Mouse (Mus musculus): ENCODE data around the gene Astn1.

DNA sequence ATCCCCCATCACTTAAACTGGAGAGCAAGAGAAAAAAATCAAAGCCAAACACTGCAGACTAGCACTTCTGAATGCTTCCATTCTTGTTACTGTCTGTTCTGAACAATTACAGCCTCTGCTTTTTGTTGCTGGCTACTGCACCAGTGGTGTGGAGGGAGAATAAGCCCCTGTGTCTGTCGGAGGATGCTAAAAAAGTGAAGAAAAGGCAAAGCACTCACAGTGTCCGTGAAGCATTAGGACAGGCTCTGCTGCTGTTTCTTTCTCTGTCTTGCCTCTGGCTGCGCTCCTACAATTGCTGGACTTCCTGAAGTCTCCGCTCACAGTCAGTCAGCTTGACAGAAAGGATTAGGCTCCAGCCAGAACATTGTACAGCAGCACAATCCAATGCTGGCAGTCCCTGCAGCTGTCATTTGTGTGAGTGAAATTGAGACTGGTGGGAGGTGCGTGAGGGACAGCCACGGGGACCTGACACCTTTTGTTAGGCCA is 192.0 kb downstream of the Astn1 start:
- TF ChIP-seq CTCF (IDR thresholded peaks at IDR 0.05; ENCODE audit: low read depth) (no peak), EP300 (IDR thresholded peaks at IDR 0.05; ENCODE audit: low read depth) (no peak)
